Mouse (Mus musculus) neural tube, embryonic 11.5 days (tissue): ENCODE results near the gene Susd1. TPM values are rescaled to one million over a fixed set of nuclear protein-coding genes. Genes with fewer than 3 reads are reported as not detected.

Source experiments
- ATAC-seq: fragments of 200-750 bp; cut with Nextera tagmentation; 2 replicates; pipeline ENCODE4 v1.8.0; 2017; ENCODE audit warnings: moderate number of reproducible peaks, mild to moderate bottlenecking, moderate TSS enrichment, moderate library complexity; ENCODE audit not compliant: insufficient read depth, low FRiP score, low TSS enrichment
- DNase-seq: peaks from one replicate; pipeline ENCODE4 v3.0.0-alpha.2; 2015; ENCODE audit warnings: low spot score
- H3K27ac ChIP-seq: fragments of 300-500 bp; sonication (generic); 2 replicates; pipeline ENCODE4 v1.5.1; 2014; ENCODE audit warnings: low read depth, mild to moderate bottlenecking, low read length
- H3K27me3 ChIP-seq: fragments of 300-500 bp; sonication (generic); 2 replicates; pipeline ENCODE4 v1.6.1; 2014; ENCODE audit warnings: mild to moderate bottlenecking, low read length, mixed read lengths; ENCODE audit not compliant: control insufficient read depth, insufficient read depth
- H3K36me3 ChIP-seq: fragments of 300-500 bp; sonication (generic); 2 replicates; pipeline ENCODE4 v1.6.1; 2014; ENCODE audit warnings: mild to moderate bottlenecking, low read length, moderate library complexity, mixed read lengths; ENCODE audit not compliant: control insufficient read depth, insufficient read depth
- H3K4me1 ChIP-seq: fragments of 300-500 bp; sonication (generic); 2 replicates; pipeline ENCODE4 v1.6.1; 2014; ENCODE audit warnings: low read length, mixed read lengths; ENCODE audit not compliant: control insufficient read depth, insufficient read depth
- H3K4me2 ChIP-seq: fragments of 300-500 bp; sonication (generic); 2 replicates; pipeline ENCODE4 v1.6.1; 2014; ENCODE audit warnings: low read depth, mild to moderate bottlenecking, moderate library complexity
- H3K4me3 ChIP-seq: fragments of 300-500 bp; sonication (generic); 2 replicates; pipeline ENCODE4 v1.5.1; 2014; ENCODE audit warnings: low read depth, low read length
- H3K9ac ChIP-seq: fragments of 300-500 bp; sonication (generic); 2 replicates; pipeline ENCODE4 v1.6.1; 2014; ENCODE audit warnings: mild to moderate bottlenecking, low read length
- H3K9me3 ChIP-seq: fragments of 300-500 bp; sonication (generic); 2 replicates; pipeline ENCODE4 v1.6.1; 2016; ENCODE audit warnings: low read length; ENCODE audit not compliant: control insufficient read depth
- WGBS: fragments of 180-500 bp; shearing (Covaris S2); extraction: QIAGEN DNeasy Blood & Tissue Kit; methylation state at CpG from one replicate; pipeline ENCODE4 v1.1.7; 2014; 5-methylcytosine and 5-hydroxymethylcytosine counted together
- polyA plus RNA-seq: library from polyadenylated mRNA; unstranded; fragments of >200 nt; fragmentation: Nextera tagmentation; extraction: Ambion mirVana; gene quantifications from 2 replicates; pipeline ENCODE4 v1.2.1, GENCODE M21; 2014

Gene Susd1
- polyA plus RNA-seq, 1 experiment from 2014 or later: 0.81 TPM

DNA sequence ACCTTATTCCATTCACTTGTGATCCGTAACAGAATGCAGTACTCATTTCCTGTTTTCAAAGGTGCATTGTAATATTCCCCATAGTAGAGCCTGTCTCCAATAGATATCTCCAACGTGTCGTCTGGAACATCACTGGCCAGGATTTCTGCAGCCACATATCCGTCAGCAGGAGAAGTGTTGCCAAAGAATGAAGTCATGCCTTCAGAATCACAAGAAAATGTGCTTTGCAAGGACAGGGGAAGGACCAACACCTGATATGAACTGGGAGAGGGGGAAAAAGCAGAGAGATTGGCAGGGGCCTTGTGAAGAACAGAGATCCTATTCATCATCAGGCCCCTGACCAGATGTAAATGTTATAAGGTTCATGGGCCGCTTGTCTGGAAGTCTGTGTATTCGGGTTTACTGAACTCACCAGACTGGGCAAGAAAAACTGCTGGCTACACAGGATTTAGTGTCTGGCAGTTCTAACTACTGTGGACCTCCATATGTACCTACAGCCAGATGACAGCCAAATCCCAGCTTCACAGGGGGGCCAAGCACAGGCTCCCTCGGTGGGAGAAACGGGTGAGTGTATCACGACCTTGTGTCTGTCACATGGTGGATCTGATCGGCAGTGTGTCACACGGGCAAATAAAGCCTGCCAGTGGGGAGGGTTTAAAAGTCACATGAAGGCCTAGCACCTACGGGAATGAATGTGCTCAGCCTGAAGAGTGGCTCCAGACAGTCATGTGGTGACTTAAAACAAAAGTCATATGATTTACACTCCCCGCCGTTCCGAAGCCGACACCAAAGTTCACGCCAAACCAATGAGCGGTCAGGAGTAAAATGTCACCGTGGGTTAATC, 108.8 kb downstream of the Susd1 start:
- no peaks in the 10 kb centered on the region for H3K9me3 ChIP-seq
- DNase-seq (no peak), ATAC-seq (no peak)
- no peaks in the 10 kb centered on the region for H3K27me3 ChIP-seq
- H3K4me3 ChIP-seq: no peak overlapping the region
- H3K4me2 ChIP-seq: no peak overlapping the region
- WGBS: 78% methylated on average over 19 of the region's 19 CpGs
- H3K4me1 ChIP-seq: no peaks in the 10 kb centered on the region
- no peaks in the 10 kb centered on the region for H3K36me3 ChIP-seq
- no peak overlapping the region for H3K9ac ChIP-seq
- no peak overlapping the region for H3K27ac ChIP-seq

DNA sequence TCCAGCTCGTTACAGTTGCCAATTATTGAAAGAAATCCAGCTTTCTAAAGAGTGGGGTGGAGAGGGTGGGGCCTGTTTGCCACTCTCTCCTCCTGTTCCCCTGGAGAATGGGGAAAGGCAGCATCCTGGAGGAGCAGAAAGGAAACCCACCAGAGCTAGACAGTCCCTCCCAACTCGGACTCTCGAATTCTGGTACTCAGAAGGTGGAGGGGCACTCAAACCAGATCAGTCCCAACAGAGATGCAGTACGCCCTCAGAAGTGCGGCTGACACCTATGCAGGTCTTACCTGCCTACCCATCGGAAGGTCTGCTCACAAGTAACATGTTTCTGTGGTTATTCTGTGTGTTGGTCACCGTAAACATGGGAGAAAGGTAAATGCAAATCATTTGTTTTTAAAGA, 109.6 kb downstream of the Susd1 start:
- Histone ChIP-seq H3K9me3 (no peaks in the 10 kb centered on the region), H3K4me1 (no peaks in the 10 kb centered on the region), H3K27ac (no peak overlapping the region), H3K9ac (no peak overlapping the region), H3K36me3 (no peaks in the 10 kb centered on the region), H3K4me2 (no peak overlapping the region), H3K4me3 (no peak overlapping the region), H3K27me3 (no peaks in the 10 kb centered on the region)
- DNase-seq (no peak), ATAC-seq (no peak)
- 91% methylated on average over 7 of the region's 7 CpGs for WGBS

DNA sequence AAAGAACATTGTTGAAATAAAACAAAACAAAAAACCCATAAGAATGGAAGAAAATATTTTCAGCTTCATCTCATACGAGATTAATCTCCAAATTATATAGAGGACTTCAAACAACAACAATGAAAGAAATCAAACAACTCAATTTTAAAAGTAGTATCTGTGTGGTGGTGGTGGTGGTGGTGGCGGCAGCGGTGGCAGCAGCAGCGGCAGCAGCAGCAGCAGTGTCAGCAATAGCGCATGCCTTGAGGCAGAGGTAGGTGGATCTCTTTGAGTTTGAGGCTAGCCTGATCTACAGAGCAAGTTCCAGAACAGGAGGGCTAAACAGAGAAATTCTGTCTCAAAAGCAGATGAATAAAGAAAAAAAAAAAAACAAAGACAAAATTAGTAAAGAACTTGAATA, 110.4 kb downstream of the Susd1 start:
- H3K4me3 ChIP-seq: no peak overlapping the region
- H3K27ac ChIP-seq: no peak overlapping the region
- 93% methylated on average over 5 of the region's 5 CpGs for WGBS
- DNase-seq (no peak), ATAC-seq (no peak)
- H3K4me1 ChIP-seq: 0 out of 2 replicates have a peak, but pooled peaks cover 3% of the 10 kb centered on the region
- no peaks in the 10 kb centered on the region for H3K36me3 ChIP-seq
- H3K9me3 ChIP-seq: no peaks in the 10 kb centered on the region
- H3K9ac ChIP-seq: no peak overlapping the region
- no peak overlapping the region for H3K4me2 ChIP-seq
- no peaks in the 10 kb centered on the region for H3K27me3 ChIP-seq

DNA sequence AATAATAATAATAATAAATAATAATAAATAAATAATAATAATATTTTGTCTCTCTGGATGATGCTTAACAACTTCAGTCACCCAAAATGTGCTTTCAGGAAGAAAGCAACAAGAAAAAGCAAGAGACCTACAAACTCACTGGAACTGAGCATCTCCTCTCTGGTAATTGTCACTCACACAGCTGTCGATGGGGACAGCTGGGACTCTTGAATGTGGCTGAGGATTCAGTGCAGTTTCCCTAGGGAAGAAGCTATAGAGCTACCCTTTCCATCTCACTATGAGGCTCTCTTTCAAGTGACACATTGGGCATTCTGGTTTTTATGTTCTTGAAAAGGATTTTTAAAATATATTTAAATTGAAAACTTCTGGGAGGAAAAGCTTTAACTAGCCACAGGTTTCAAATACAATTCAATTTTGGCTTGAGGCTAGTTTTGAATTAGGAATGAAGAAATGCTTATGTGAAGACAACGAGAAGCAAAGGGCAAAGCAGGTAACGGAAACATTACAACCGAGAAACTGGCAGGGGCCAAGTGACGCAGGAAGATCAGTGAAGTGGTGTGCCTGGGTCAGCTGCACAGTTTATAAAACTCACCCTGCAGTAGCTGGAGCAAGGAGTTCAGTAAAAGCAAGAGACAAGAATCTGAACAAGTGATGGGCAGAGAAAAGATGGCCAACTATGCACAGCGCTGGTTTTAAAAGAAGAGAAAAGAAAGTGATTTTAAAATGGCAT, 112.2 kb downstream of the Susd1 start:
- no peak for DNase-seq
- Histone ChIP-seq H3K4me1 (0 out of 2 replicates have a peak, but pooled peaks cover 5% of the 10 kb centered on the region), H3K4me3 (no peak overlapping the region), H3K4me2 (no peak overlapping the region), H3K36me3 (no peaks in the 10 kb centered on the region), H3K27ac (no peak overlapping the region), H3K9me3 (no peaks in the 10 kb centered on the region), H3K9ac (no peak overlapping the region), H3K27me3 (no peaks in the 10 kb centered on the region)
- ATAC-seq: no peak
- 89% methylated on average over 6 of the region's 6 CpGs for WGBS

DNA sequence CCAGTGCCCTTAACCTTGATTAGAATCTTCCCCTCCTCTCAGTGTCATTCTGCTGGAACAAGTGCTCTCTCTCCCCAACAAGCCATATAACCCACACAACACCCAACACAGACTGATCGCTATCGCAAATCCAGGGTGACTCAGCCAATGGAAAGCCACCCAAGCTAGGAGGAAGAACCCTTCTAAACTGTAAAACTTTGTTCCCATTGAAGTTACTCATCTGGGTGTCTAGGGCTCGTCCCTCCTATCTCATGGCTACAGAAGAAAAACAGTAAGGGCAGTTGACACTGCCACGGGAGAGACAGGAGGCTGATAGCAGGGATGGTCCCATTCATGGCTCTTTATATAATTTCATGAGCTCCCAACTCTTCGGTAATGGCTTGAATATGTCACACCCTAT, 114.1 kb downstream of the Susd1 start:
- ATAC-seq (no peak), DNase-seq (no peak)
- no peaks in the 10 kb centered on the region for H3K36me3 ChIP-seq
- 0 out of 2 replicates have a peak, but pooled peaks cover 5% of the 10 kb centered on the region for H3K4me1 ChIP-seq
- H3K4me3 ChIP-seq: no peak overlapping the region
- H3K27ac ChIP-seq: no peak overlapping the region
- H3K9me3 ChIP-seq: no peaks in the 10 kb centered on the region
- H3K9ac ChIP-seq: no peak overlapping the region
- WGBS: 89% methylated on average over 5 of the region's 5 CpGs
- no peak overlapping the region for H3K4me2 ChIP-seq
- H3K27me3 ChIP-seq: no peaks in the 10 kb centered on the region

DNA sequence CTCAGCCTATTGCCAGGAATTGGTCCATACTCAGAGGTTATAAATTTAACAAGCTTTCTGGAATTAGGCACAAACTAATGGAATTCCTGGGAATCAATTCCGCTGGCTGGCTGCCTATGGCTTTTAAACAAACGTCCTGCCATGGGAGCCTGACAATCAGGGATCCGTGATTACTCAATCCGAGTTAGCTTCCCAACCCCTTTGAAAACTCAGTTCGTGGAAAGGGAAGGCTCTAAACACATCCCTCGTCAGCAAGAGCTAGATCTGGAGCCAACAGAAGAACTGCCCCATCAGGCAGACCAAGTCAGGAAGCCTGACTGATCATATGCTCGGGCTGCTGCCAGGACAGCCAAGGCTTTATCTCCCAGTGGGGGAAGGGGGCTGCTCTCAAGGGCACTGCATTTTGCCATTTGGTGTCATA, 115.2 kb downstream of the Susd1 start:
- Histone ChIP-seq H3K4me3 (no peak overlapping the region), H3K27me3 (no peaks in the 10 kb centered on the region), H3K4me1 (0 out of 2 replicates have a peak, but pooled peaks cover 5% of the 10 kb centered on the region), H3K4me2 (no peak overlapping the region), H3K27ac (no peak overlapping the region), H3K9ac (no peak overlapping the region), H3K9me3 (no peaks in the 10 kb centered on the region), H3K36me3 (no peaks in the 10 kb centered on the region)
- ATAC-seq (no peak), DNase-seq (no peak)
- WGBS: 29% methylated on average over 7 of the region's 7 CpGs

DNA sequence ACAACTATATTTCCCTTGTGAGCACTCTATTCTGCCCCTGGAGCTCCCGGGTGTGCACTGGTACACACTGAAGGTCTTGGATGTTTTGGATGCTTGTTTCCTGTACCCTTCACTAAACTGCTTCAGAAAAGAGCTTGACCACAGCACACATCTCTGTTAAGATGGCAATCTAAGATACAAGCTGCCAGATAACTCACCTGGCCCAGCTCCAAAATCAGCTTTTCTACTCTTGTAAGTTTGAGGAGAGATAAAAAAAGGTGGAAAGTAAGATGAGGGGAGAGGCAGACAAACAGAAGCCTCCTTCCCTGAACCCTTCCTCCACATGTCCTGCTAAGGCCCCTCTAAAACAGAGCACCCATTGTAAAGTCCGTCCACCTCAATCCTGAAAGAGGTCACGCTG, 115.7 kb downstream of the Susd1 start:
- Histone ChIP-seq H3K4me3 (no peak overlapping the region), H3K4me1 (0 out of 2 replicates have a peak, but pooled peaks cover 5% of the 10 kb centered on the region), H3K27me3 (no peaks in the 10 kb centered on the region), H3K27ac (no peak overlapping the region), H3K36me3 (no peaks in the 10 kb centered on the region), H3K4me2 (no peak overlapping the region), H3K9ac (no peak overlapping the region), H3K9me3 (no peaks in the 10 kb centered on the region)
- WGBS: 46% methylated on average over 3 of the region's 3 CpGs
- no peak for ATAC-seq
- DNase-seq: no peak

DNA sequence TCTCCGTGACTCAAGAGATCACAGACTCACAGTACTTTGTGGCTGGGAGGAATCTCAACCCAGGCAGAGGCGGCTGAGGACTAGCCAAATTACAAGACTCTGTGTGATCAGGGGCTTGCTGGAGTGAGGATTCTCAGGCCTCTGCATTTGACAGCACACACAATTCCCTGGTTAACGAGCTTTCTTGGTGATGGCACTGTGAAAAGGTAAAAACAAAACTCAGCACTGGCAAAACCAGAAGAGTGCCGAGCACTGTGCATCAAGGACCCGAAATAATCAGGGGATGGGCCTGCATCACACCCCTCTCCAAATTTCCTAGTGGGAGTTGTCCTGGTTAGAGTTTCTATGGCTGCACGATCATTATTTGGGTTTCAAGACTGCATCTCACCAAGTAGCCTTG, 116.4 kb downstream of the Susd1 start:
- no peak overlapping the region for H3K27ac ChIP-seq
- WGBS: 80% methylated on average over 6 of the region's 6 CpGs

More for the DNA sequence above, 116.4 kb downstream of the Susd1 start:
- Histone ChIP-seq H3K9me3 (no peaks in the 10 kb centered on the region), H3K36me3 (no peaks in the 10 kb centered on the region), H3K27me3 (no peaks in the 10 kb centered on the region), H3K4me3 (no peak overlapping the region), H3K9ac (no peak overlapping the region), H3K4me2 (no peak overlapping the region), H3K4me1 (0 out of 2 replicates have a peak, but pooled peaks cover 5% of the 10 kb centered on the region)
- no peak for DNase-seq
- ATAC-seq: no peak
